Mouse (Mus musculus) embryonic facial prominence, embryonic 13.5 days (tissue): Measurements from ENCODE around the gene Polk. TPM values are rescaled to one million over a fixed set of nuclear protein-coding genes. Genes with fewer than 3 reads are reported as not detected.

Experiments
- ATAC-seq: fragments of 200-750 bp; cut with Nextera tagmentation; 2 replicates; pipeline ENCODE4 v1.8.0; 2017; ENCODE audit warnings: low read depth; ENCODE audit not compliant: insufficient number of reproducible peaks, insufficient read depth, low FRiP score, low TSS enrichment
- H3K27ac ChIP-seq: fragments of 300-500 bp; sonication (generic); 2 replicates; pipeline ENCODE4 v1.5.1; 2015; ENCODE audit warnings: moderate library complexity, mild to moderate bottlenecking, inconsistent platforms
- H3K27me3 ChIP-seq: fragments of 300-500 bp; sonication (generic); 2 replicates; pipeline ENCODE4 v1.6.1; 2015; ENCODE audit warnings: mild to moderate bottlenecking, inconsistent platforms
- H3K36me3 ChIP-seq: fragments of 300-500 bp; sonication (generic); 2 replicates; pipeline ENCODE4 v1.6.1; 2015; ENCODE audit warnings: mild to moderate bottlenecking, inconsistent platforms
- H3K4me1 ChIP-seq: fragments of 300-500 bp; sonication (generic); 2 replicates; pipeline ENCODE4 v1.6.1; 2015; ENCODE audit warnings: inconsistent platforms
- H3K4me2 ChIP-seq: fragments of 300-500 bp; sonication (generic); 2 replicates; pipeline ENCODE4 v1.6.1; 2015; ENCODE audit warnings: moderate library complexity, mild to moderate bottlenecking, inconsistent platforms
- H3K4me3 ChIP-seq: fragments of 300-500 bp; sonication (generic); 2 replicates; pipeline ENCODE4 v1.5.1; 2015; ENCODE audit warnings: mild to moderate bottlenecking, inconsistent platforms
- H3K9ac ChIP-seq: fragments of 300-500 bp; sonication (generic); 2 replicates; pipeline ENCODE4 v1.6.1; 2015; ENCODE audit warnings: mild to moderate bottlenecking, inconsistent platforms
- H3K9me3 ChIP-seq: fragments of 300-500 bp; sonication (generic); 2 replicates; pipeline ENCODE4 v1.6.1; 2016; ENCODE audit warnings: inconsistent platforms
- WGBS: fragments of 180-500 bp; shearing (Covaris S2); methylation state at CpG from one replicate; pipeline ENCODE4 v1.1.7; 2015; ENCODE audit warnings: mixed read lengths; 5-methylcytosine and 5-hydroxymethylcytosine counted together
- polyA plus RNA-seq: library from polyadenylated mRNA; unstranded; fragments of >200 nt; fragmentation: Nextera tagmentation; extraction: Ambion mirVana; gene quantifications from 2 replicates; pipeline ENCODE4 v1.2.1, GENCODE M21; 2015

Polk gene
- 12.0 and 14.5 TPM in 2 replicates for polyA plus RNA-seq

DNA sequence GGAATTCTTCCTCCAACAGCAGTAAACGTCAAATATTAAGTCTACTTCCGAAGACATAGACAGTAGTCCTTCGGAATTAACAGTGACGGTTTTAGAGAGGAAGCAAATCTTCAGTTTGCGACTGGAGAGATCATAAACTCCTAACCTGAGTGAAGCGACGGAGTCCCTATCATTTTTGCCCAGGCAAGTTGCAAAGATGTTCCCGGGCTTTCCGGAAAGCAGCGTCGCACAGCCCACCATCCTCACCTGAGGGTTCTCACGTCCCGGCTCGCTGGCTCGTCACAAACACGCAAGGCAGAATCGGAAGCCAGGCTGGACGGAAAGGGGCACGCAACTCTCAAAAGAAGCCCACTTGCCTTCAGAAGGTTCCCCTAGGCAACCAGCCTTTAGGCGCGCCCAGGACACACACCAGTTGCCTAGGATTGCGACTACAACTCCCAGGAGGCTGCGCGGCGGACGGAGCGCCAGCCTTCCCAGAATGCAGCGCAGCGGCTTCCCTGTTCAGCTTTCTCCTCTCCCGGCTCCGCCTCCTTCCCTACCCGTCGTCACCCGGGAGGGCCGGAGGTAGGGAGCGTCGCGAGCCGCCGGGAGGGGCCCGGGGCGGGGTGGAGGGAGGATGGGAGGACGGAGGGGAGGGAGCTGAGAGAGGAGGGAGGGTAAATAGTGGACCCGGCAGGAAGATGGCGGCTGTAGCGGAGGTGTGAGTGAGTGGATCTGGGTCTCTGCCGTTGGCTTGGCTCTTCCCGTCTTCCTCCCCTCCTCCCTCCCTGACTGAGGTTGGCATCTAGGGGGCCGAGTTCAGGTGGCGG lies at the start of gene Polk, which contains the start of gene Col4a3bp:
Gene Polk, minus strand, starts transcription at position 499 of the 809 bp plus-strand sequence.
Gene Col4a3bp, plus strand, starts transcription at position 538 of the 809 bp plus-strand sequence.
- Histone ChIP-seq H3K4me1 (peaks cover 4% of the 10 kb centered on the region; the same call in 1 of the 2 replicates), H3K36me3 (no peaks in the 10 kb centered on the region), H3K27me3 (no peaks in the 10 kb centered on the region), H3K4me2 (peak within 1 kb of the TSS; percentile 84), H3K27ac (peak within 1 kb of the TSS; percentile 85), H3K9me3 (no peaks in the 10 kb centered on the region), H3K4me3 (peak within 1 kb of the TSS; percentile 97), H3K9ac (peak within 1 kb of the TSS; percentile 97)
- under 1% methylated on average over 41 of the region's 50 CpGs for WGBS
- peak; percentile 99 for ATAC-seq

DNA sequence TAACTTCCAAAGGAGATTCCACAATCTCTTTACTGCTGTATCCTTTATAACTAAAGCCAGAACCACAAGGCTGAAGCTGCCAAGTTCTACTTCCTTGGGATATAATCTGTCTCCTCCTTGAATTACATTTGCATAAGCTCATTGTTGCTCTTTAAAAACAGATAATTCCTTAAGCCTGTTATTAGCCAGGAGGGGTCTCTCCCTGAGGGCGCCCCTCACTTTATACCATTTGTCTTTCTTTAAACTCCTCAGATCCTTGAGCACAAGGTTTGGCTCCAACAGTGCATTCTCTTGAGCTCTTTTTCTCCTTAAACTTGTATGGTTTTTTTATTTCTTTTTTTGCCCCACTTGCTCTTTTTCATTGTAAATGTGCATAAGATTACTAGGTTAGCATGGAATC lies 46.3 kb upstream of the Polk start:
- Histone ChIP-seq H3K36me3 (no peaks in the 10 kb centered on the region), H3K4me2 (no peak overlapping the region), H3K4me3 (no peak overlapping the region), H3K27me3 (no peaks in the 10 kb centered on the region), H3K27ac (no peak overlapping the region), H3K9ac (no peak overlapping the region), H3K4me1 (peaks cover 16% of the 10 kb centered on the region), H3K9me3 (no peaks in the 10 kb centered on the region)
- ATAC-seq, result no peak
- 68% methylated on average over 1 of the region's 1 CpGs for WGBS

DNA sequence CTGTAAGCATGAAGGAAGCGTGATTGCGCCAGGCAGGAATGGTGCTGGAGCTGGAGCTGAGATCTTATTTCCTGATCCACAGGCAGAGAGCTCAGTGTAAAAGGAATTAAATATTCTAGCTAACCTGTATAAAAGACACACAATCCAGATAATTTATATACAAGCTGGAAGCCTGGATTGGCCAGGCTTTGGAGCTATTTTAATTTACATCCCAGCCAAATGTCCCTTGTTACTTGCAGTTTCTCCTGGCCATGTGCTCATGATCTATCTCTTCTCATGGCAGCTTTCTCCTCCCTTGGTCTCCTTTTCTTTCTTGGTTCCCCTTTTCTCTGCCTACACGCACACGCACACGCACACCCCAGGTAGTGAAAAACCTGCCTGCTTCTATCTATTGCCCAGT lies 44.2 kb upstream of the Polk start:
- Histone ChIP-seq H3K36me3 (no peaks in the 10 kb centered on the region), H3K4me2 (no peak overlapping the region), H3K27me3 (no peaks in the 10 kb centered on the region), H3K4me3 (no peak overlapping the region), H3K9me3 (no peaks in the 10 kb centered on the region), H3K4me1 (peaks cover 16% of the 10 kb centered on the region), H3K9ac (no peak overlapping the region), H3K27ac (no peak overlapping the region)
- ATAC-seq, result no peak
- WGBS, result 96% methylated on average over 5 of the region's 5 CpGs

DNA sequence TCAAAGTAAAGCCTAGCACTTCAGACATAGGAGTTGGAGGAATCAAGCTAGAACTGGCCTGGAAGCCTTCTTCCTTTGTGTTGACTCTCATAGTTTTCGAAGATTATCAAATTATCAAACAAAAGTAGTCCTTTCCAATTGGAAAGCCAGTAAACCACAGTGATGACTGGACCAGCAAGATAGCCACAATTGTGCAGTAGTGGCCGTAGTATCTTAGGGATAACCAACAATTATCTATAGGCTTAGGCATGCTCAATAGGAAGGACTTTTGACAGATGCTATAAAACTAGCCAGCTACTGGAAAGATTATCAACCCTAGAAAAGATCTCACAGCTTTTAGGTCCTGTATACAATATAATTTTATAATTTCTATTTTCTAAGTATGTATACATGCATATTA lies 41.8 kb upstream of the Polk start:
- ATAC-seq, result no peak
- Histone ChIP-seq H3K27me3 (no peaks in the 10 kb centered on the region), H3K27ac (no peak overlapping the region), H3K36me3 (no peaks in the 10 kb centered on the region), H3K9me3 (no peaks in the 10 kb centered on the region), H3K4me1 (peaks cover 14% of the 10 kb centered on the region), H3K9ac (no peak overlapping the region), H3K4me2 (no peak overlapping the region), H3K4me3 (no peak overlapping the region)
- WGBS, result 90% methylated on average over 2 of the region's 2 CpGs

DNA sequence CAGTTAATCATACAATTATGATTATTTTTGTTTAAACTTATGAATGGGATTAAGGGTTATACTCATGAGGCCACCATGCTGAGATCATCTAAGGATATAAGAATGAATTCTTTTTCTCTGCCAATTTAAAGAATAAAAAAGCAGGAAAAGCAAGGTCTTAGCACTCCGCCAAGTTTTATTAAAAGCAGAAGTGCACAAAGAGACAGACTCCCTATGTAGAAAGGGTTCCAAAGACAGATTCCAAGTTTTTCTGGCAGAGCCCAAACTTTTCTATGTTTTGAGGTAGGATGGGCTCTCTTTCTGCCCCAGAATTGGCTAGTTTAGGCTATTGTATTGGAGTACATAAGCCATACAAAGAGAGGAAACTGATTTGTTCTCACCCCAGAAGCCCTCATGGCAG lies 37.6 kb upstream of the Polk start:
- peak overlapping the region; percentile 66 for H3K27ac ChIP-seq
- no peak overlapping the region for H3K9ac ChIP-seq
- no peaks in the 10 kb centered on the region for H3K9me3 ChIP-seq
- no peak overlapping the region for H3K4me3 ChIP-seq
- WGBS, result 30% methylated on average over 1 of the region's 1 CpGs
- peaks cover 8% of the 10 kb centered on the region for H3K4me1 ChIP-seq
- no peak for ATAC-seq
- H3K36me3 ChIP-seq, result no peaks in the 10 kb centered on the region
- H3K27me3 ChIP-seq, result no peaks in the 10 kb centered on the region
- H3K4me2 ChIP-seq, result no peak overlapping the region

DNA sequence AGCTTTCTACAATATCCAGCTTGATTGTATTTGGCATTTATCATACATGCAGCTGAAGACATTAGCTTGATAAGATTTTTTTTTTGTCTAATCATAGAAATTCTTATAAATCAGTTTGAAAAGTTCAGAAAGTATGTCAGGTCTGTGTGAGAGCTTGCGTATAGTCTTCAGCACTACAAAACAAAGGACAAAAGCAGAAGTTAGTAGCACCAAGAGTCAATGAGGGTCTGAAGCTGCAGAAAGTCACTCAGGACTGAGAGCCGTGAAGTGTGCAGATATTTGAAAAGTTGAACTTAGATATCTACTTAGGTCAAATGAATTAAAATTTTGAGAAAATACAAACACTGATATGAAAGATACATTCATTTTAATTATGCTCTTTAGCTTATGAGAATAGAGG lies 36.7 kb upstream of the Polk start:
- ATAC-seq, result no peak
- 35% methylated on average over 2 of the region's 2 CpGs for WGBS
- H3K36me3 ChIP-seq, result no peaks in the 10 kb centered on the region

DNA sequence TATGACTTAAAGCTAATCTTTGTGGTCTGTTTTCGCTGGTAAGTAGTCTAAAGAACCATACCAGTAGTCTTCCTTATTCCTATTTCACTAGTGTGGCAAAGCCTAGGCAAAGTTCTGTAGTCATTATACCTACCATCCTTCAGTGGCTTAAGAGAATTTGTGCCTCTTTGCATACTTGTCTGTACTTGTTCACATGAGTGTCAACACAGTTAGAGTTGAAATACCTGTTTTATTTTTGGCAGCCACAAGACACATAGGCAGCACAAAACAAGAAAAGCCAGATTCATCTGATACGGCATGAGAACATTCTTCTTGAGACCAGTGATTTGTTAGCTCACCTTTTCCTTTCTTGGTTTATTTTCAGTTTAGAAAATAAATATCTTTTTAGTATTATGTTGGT lies 31.8 kb upstream of the Polk start:
- H3K27me3 ChIP-seq, result no peaks in the 10 kb centered on the region
- no peak overlapping the region for H3K27ac ChIP-seq
- H3K4me3 ChIP-seq, result no peak overlapping the region
- H3K9me3 ChIP-seq, result no peaks in the 10 kb centered on the region
- H3K9ac ChIP-seq, result no peak overlapping the region
- ATAC-seq, result no peak
- H3K4me1 ChIP-seq, result peaks cover 11% of the 10 kb centered on the region
- WGBS, result 83% methylated on average over 2 of the region's 2 CpGs
- H3K36me3 ChIP-seq, result peaks cover 9% of the 10 kb centered on the region
- H3K4me2 ChIP-seq, result no peak overlapping the region

More for the DNA sequence above, 36.7 kb upstream of the Polk start:
- Histone ChIP-seq H3K4me1 (peaks cover 8% of the 10 kb centered on the region), H3K9me3 (no peaks in the 10 kb centered on the region), H3K27ac (0 out of 2 replicates have a peak overlapping the region, but pooled peaks have one; percentile 44), H3K27me3 (no peaks in the 10 kb centered on the region), H3K9ac (no peak overlapping the region), H3K4me3 (no peak overlapping the region), H3K4me2 (no peak overlapping the region)

DNA sequence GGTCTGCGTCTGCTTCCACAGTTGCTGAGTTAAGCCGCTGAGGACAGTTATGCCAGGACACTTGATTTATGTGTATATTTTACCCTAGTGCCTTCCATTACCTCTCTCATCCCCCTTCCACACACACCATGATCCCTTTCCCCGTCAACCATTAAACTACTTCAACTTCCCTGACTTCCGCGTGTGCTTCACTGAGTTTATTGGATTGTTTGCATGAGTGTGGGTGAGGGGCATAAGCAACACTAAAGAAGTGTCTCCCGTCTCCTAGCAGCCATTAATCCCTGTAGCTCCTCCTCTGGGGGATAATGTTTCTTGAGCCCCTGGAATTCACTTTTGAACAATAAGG lies 28.6 kb upstream of the Polk start:
- 56% methylated on average over 6 of the region's 6 CpGs for WGBS
- ATAC-seq, result no peak
- Histone ChIP-seq H3K9me3 (no peaks in the 10 kb centered on the region), H3K4me1 (peaks cover 11% of the 10 kb centered on the region; the same call in 1 of the 2 replicates), H3K4me3 (no peak overlapping the region), H3K9ac (no peak overlapping the region), H3K27me3 (no peaks in the 10 kb centered on the region), H3K27ac (no peak overlapping the region), H3K4me2 (no peak overlapping the region), H3K36me3 (peaks cover 9% of the 10 kb centered on the region)

DNA sequence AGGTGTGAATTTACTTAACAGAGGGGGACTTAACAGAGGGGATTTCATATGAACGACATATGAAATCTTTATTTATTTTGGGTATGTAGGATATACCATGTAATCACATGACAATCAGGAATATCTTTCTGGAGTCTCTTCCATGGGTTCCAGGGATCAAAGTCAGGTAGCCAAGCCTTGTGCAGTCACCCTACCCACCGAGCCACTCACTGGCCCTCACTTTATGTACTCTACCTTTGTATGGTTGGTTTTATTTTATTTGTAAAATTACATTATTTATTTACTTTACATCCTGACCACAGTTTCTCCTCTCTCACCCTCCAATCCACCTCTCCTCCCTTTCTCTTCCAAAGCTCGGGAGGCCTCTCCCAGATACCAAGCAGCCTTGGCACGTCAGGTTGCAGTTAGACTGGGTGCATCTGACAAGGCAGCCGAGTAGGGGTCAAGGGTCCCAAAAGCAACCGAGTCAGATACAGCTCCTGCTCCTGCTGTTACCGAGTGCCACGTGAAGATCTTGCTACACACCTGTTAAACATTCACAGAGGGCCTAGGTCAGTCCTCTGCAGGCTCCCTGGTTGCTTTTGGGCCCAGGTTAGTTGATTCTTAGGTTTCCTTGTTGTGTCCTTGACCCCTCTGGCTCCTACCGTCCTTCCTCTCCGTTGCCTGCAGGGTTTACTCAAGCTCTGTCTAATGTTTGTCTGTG lies 28.1 kb upstream of the Polk start:
- Histone ChIP-seq H3K36me3 (peaks cover 9% of the 10 kb centered on the region), H3K4me2 (no peak overlapping the region), H3K4me1 (peaks cover 11% of the 10 kb centered on the region; the same call in 1 of the 2 replicates), H3K9ac (no peak overlapping the region), H3K4me3 (no peak overlapping the region), H3K27me3 (no peaks in the 10 kb centered on the region), H3K9me3 (no peaks in the 10 kb centered on the region), H3K27ac (no peak overlapping the region)
- 58% methylated on average over 10 of the region's 10 CpGs for WGBS
- no peak for ATAC-seq

DNA sequence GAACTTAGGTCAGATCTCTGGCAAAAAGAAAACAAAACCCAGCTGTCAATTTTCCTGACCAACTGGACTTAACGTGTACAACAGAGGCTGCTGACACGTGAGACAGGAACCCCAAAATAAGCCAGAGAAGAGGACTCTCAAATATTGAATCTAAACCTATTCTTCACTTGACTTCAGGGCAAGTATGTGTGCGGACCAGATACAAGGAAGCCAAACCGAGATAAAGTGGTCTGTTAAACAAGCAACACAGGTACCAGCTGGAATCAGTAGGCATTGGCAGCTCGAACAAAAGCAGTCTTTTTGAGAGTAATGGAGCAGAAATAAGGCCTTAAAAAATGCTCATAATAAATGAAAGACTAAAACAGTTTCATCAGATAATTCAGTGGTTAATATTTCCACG lies 25.6 kb upstream of the Polk start:
- Histone ChIP-seq H3K36me3 (peaks cover 6% of the 10 kb centered on the region), H3K4me1 (peaks cover 11% of the 10 kb centered on the region; the same call in 1 of the 2 replicates), H3K9ac (no peak overlapping the region), H3K9me3 (no peaks in the 10 kb centered on the region), H3K27me3 (no peaks in the 10 kb centered on the region), H3K27ac (no peak overlapping the region), H3K4me3 (no peak overlapping the region), H3K4me2 (no peak overlapping the region)
- 63% methylated on average over 6 of the region's 6 CpGs for WGBS
- ATAC-seq, result no peak

DNA sequence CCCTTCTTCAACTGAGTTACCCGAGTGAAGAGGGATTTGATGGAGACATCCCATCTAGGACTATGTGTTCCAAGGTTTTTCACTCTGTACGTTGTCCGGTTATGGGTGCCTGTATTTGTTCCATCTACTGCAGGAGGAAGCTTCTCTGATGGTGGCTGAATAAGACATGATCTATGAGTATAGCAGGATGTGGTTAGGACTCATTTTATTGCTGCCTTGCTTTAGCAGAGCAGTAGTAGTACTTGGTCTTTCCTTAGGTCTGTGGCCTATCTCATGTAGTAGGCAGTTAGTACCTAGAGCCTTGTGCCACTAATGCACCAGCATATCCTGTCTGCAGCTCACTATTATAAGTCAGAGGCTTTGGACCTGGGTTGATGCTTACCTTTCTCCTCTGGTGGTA lies 12.7 kb upstream of the Polk start:
- ATAC-seq, result no peak
- WGBS, result 94% methylated on average over 3 of the region's 3 CpGs
- Histone ChIP-seq H3K9ac (no peak overlapping the region), H3K36me3 (peaks cover 4% of the 10 kb centered on the region; the same call in 1 of the 2 replicates), H3K9me3 (no peaks in the 10 kb centered on the region), H3K27ac (no peak overlapping the region), H3K4me1 (peaks cover 8% of the 10 kb centered on the region), H3K27me3 (no peaks in the 10 kb centered on the region), H3K4me3 (no peak overlapping the region), H3K4me2 (no peak overlapping the region)

DNA sequence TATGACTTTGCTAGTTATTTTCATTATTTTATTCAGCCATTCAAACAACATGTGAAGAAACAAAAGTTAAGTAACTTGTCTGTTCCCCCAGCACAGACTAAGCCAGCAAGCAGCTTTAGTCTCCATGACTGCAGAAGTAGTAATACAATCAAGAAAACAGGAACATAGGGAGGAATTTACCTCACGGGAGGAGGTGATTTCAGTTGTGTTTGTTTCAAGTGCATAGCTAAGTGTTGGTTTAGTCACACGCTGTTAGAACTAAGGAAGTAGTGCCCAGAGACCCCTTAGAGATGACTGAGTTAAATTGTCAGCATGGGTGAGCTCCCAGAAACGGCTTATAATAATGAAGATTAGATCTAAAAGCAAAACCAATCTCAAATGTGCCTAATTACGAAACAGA lies 5.6 kb upstream of the Polk start:
- Histone ChIP-seq H3K4me1 (0 out of 2 replicates have a peak, but pooled peaks cover 2% of the 10 kb centered on the region), H3K9me3 (no peaks in the 10 kb centered on the region), H3K27ac (no peak overlapping the region), H3K27me3 (no peaks in the 10 kb centered on the region), H3K4me2 (no peak overlapping the region), H3K9ac (no peak overlapping the region), H3K36me3 (0 out of 2 replicates have a peak, but pooled peaks cover 2% of the 10 kb centered on the region), H3K4me3 (no peak overlapping the region)
- no peak for ATAC-seq
- 68% methylated on average over 4 of the region's 4 CpGs for WGBS
